Mouse (Mus musculus) CH12.LX (cell line): ENCODE measurements around the gene Sh3bp5. TPM values are rescaled to one million over a fixed set of nuclear protein-coding genes. Genes with fewer than 3 reads are reported as not detected.
A peak's percentile ranks its signal among the peaks of the same experiment; 100 is the strongest.

Experiments
- DNase-seq: peaks from one replicate; pipeline ENCODE4 v3.0.0-alpha.2; 2013; ENCODE audit errors: extremely low read depth
- H3K27ac ChIP-seq: 2 replicates; pipeline ENCODE4 v1.5.1; 2012; ENCODE audit warnings: low read depth, mild to moderate bottlenecking, control low read depth, moderate library complexity; ENCODE audit not compliant: insufficient read depth
- H3K27me3 ChIP-seq: replicated peaks from 2 replicates; pipeline ENCODE3; 2012; ENCODE audit warnings: inconsistent platforms
- H3K36me3 ChIP-seq, 2 experiments: replicated peaks in 1 of 2; 2 replicates each; pipeline versions ENCODE3 to v1.6.1; 2012; ENCODE audit warnings: inconsistent platforms in 1 of 2, low read length in 1 of 2, mild to moderate bottlenecking in 1 of 2, mixed read lengths in 1 of 2, moderate library complexity in 1 of 2; ENCODE audit not compliant: control insufficient read depth in 1 of 2, insufficient read depth in 1 of 2
- H3K4me1 ChIP-seq, 2 experiments: 2 replicates each; pipeline ENCODE4 v1.6.1; 2012; ENCODE audit warnings: inconsistent platforms in 1 of 2, moderate library complexity in 1 of 2; ENCODE audit not compliant: insufficient read depth in 2 of 2, control insufficient read depth in 1 of 2
- H3K4me2 ChIP-seq: 2 replicates; pipeline ENCODE4 v1.6.1; 2012; ENCODE audit warnings: low read depth, mild to moderate bottlenecking, control low read depth; ENCODE audit not compliant: poor library complexity, insufficient read depth, severe bottlenecking
- H3K4me3 ChIP-seq, 3 experiments: fragments of 150-350 bp in 1 of 3; sonication (generic) in 1 of 3; replicated peaks in 1 of 3; 2 replicates each; pipeline versions ENCODE3 to v1.5.1; 2011 to 2012; ENCODE audit warnings: low read depth in 2 of 3, low read length in 2 of 3, mild to moderate bottlenecking in 2 of 3, moderate library complexity in 2 of 3, control low read depth in 1 of 3, improper control_type of control experiment in 1 of 3, inconsistent platforms in 1 of 3, mixed read lengths in 1 of 3; ENCODE audit not compliant: poor library complexity in 1 of 3
- H3K79me2 ChIP-seq: replicated peaks from 2 replicates; pipeline ENCODE4 v1.6.1; 2012; ENCODE audit warnings: mild to moderate bottlenecking, moderate library complexity; ENCODE audit not compliant: control insufficient read depth, poor library complexity, insufficient read depth, severe bottlenecking; ENCODE audit errors: extremely low read depth
- H3K9ac ChIP-seq: 2 replicates; pipeline ENCODE4 v1.6.1; 2012; ENCODE audit warnings: low read depth, mild to moderate bottlenecking, control low read depth, moderate library complexity; ENCODE audit not compliant: insufficient read depth
- H3K9me3 ChIP-seq: replicated peaks from 2 replicates; pipeline ENCODE3; 2012; ENCODE audit warnings: low read length, inconsistent platforms, mixed read lengths
- BHLHE40 ChIP-seq: IDR thresholded peaks from 2 replicates; pipeline ENCODE4 v1.6.1; 2011; ENCODE audit warnings: mild to moderate bottlenecking, low read depth, low read length, improper control_type of control experiment
- CHD1 ChIP-seq: IDR thresholded peaks from 2 replicates; pipeline ENCODE4 v1.6.1; 2012; ENCODE audit warnings: low read depth, low read length, improper control_type of control experiment, inconsistent platforms
- CHD2 ChIP-seq: IDR thresholded peaks from 2 replicates; pipeline ENCODE4 v1.6.1; 2011; ENCODE audit warnings: low read length, improper control_type of control experiment
- CTCF ChIP-seq, 2 experiments: IDR thresholded peaks in 1 of 2; conservative IDR thresholded peaks in 1 of 2; 2 replicates each; pipeline ENCODE4 v1.5.1; 2011 to 2012; ENCODE audit warnings: low read depth in 2 of 2, low read length in 2 of 2, improper control_type of control experiment in 1 of 2, inconsistent platforms in 1 of 2, mild to moderate bottlenecking in 1 of 2, moderate library complexity in 1 of 2
- E2F4 ChIP-seq: IDR thresholded peaks from 2 replicates; pipeline ENCODE4 v1.6.1; 2011; ENCODE audit warnings: low read depth, low read length, improper control_type of control experiment; ENCODE audit not compliant: insufficient replicate concordance
- ELF1 ChIP-seq: IDR thresholded peaks from 2 replicates; pipeline ENCODE4 v1.6.1; 2014; ENCODE audit warnings: low read depth, mild to moderate bottlenecking, inconsistent platforms, low read length, improper control_type of control experiment
- EP300 ChIP-seq: IDR thresholded peaks from 2 replicates; pipeline ENCODE4 v1.6.1; 2011; ENCODE audit warnings: low read length, improper control_type of control experiment
- ETS1 ChIP-seq: conservative IDR thresholded peaks from 2 replicates; pipeline ENCODE4 v1.6.1; 2012; ENCODE audit warnings: low read depth, mild to moderate bottlenecking, inconsistent platforms, low read length, improper control_type of control experiment, moderate library complexity
- GABPA ChIP-seq: IDR thresholded peaks from 2 replicates; pipeline ENCODE4 v1.6.1; 2012; ENCODE audit warnings: low read depth, low read length, improper control_type of control experiment, inconsistent platforms; ENCODE audit not compliant: insufficient replicate concordance
- HCFC1 ChIP-seq: IDR thresholded peaks from 2 replicates; pipeline ENCODE4 v1.6.1; 2012; ENCODE audit warnings: low read depth, mild to moderate bottlenecking, inconsistent platforms, low read length, improper control_type of control experiment
- IRF4 ChIP-seq: IDR thresholded peaks from 2 replicates; pipeline ENCODE4 v1.6.1; 2014; ENCODE audit warnings: low read depth, mild to moderate bottlenecking, inconsistent platforms, low read length, improper control_type of control experiment
- JUN ChIP-seq: IDR thresholded peaks from 2 replicates; pipeline ENCODE4 v1.6.1; 2011; ENCODE audit warnings: low read depth, mild to moderate bottlenecking, low read length, improper control_type of control experiment, moderate library complexity; ENCODE audit not compliant: insufficient read depth
- JUND ChIP-seq: conservative IDR thresholded peaks from 2 replicates; pipeline ENCODE4 v1.6.1; 2011; ENCODE audit warnings: low read depth, low read length, improper control_type of control experiment
- KAT2A ChIP-seq: IDR thresholded peaks from 2 replicates; pipeline ENCODE4 v1.6.1; 2012; ENCODE audit warnings: low read length, improper control_type of control experiment, inconsistent platforms; ENCODE audit not compliant: insufficient replicate concordance
- MAFK ChIP-seq: IDR thresholded peaks from 2 replicates; pipeline ENCODE4 v1.6.1; 2011; ENCODE audit warnings: low read length, improper control_type of control experiment; ENCODE audit not compliant: insufficient replicate concordance
- MAX ChIP-seq: IDR thresholded peaks from 2 replicates; pipeline ENCODE4 v1.6.1; 2011; ENCODE audit warnings: low read length, improper control_type of control experiment
- MAZ ChIP-seq: IDR thresholded peaks from 2 replicates; pipeline ENCODE4 v1.6.1; 2012; ENCODE audit warnings: low read depth, mild to moderate bottlenecking, inconsistent platforms, low read length, improper control_type of control experiment, moderate library complexity
- MEF2A ChIP-seq: IDR thresholded peaks from 2 replicates; pipeline ENCODE4 v1.6.1; 2014; ENCODE audit warnings: low read depth, mild to moderate bottlenecking, inconsistent platforms, low read length, improper control_type of control experiment, borderline replicate concordance
- MXI1 ChIP-seq: IDR thresholded peaks from 2 replicates; pipeline ENCODE4 v1.6.1; 2011; ENCODE audit warnings: mild to moderate bottlenecking, low read depth, low read length, improper control_type of control experiment
- MYC ChIP-seq: IDR thresholded peaks from 2 replicates; pipeline ENCODE4 v1.6.1; 2011; ENCODE audit warnings: low read depth, mild to moderate bottlenecking, improper control_type of control experiment, low read length
- NELFE ChIP-seq: IDR thresholded peaks from 2 replicates; pipeline ENCODE4 v1.6.1; 2011; ENCODE audit warnings: low read depth, low read length, improper control_type of control experiment
- NRF1 ChIP-seq: IDR thresholded peaks from 2 replicates; pipeline ENCODE4 v1.6.1; 2014; ENCODE audit warnings: low read depth, mild to moderate bottlenecking, inconsistent platforms, low read length, improper control_type of control experiment, moderate library complexity
- PAX5 ChIP-seq: IDR thresholded peaks from 2 replicates; pipeline ENCODE4 v1.6.1; 2012; ENCODE audit warnings: low read length, inconsistent platforms, mixed read lengths
- POLR2A ChIP-seq: IDR thresholded peaks from 2 replicates; pipeline ENCODE4 v1.6.1; 2011; ENCODE audit warnings: low read depth, mild to moderate bottlenecking, improper control_type of control experiment, low read length
- POLR2AphosphoS2 ChIP-seq: IDR thresholded peaks from 2 replicates; pipeline ENCODE4 v1.6.1; 2011; ENCODE audit warnings: low read depth, low read length, improper control_type of control experiment
- RAD21 ChIP-seq: IDR thresholded peaks from 2 replicates; pipeline ENCODE4 v1.6.1; 2011; ENCODE audit warnings: low read depth, mild to moderate bottlenecking, low read length, improper control_type of control experiment, moderate library complexity
- RCOR1 ChIP-seq: conservative IDR thresholded peaks from 2 replicates; pipeline ENCODE4 v1.6.1; 2012; ENCODE audit warnings: low read depth, mild to moderate bottlenecking, inconsistent platforms, low read length, improper control_type of control experiment
- SIN3A ChIP-seq: IDR thresholded peaks from 2 replicates; pipeline ENCODE4 v1.6.1; 2012; ENCODE audit warnings: low read length, improper control_type of control experiment, inconsistent platforms
- SMC3 ChIP-seq: IDR thresholded peaks from 2 replicates; pipeline ENCODE4 v1.6.1; 2011; ENCODE audit warnings: low read depth, low read length, improper control_type of control experiment
- TBP ChIP-seq: conservative IDR thresholded peaks from 2 replicates; pipeline ENCODE4 v1.6.1; 2011; ENCODE audit warnings: low read depth, low read length, improper control_type of control experiment
- TCF12 ChIP-seq: IDR thresholded peaks from 2 replicates; pipeline ENCODE4 v1.6.1; 2014; ENCODE audit warnings: low read depth, mild to moderate bottlenecking, inconsistent platforms, low read length, improper control_type of control experiment
- UBTF ChIP-seq: IDR thresholded peaks from 2 replicates; pipeline ENCODE4 v1.6.1; 2012; ENCODE audit warnings: low read depth, mild to moderate bottlenecking, inconsistent platforms, low read length, improper control_type of control experiment, moderate library complexity
- USF1 ChIP-seq: IDR thresholded peaks from 2 replicates; pipeline ENCODE4 v1.6.1; 2014; ENCODE audit warnings: low read depth, mild to moderate bottlenecking, inconsistent platforms, low read length, improper control_type of control experiment
- USF2 ChIP-seq: conservative IDR thresholded peaks from 2 replicates; pipeline ENCODE4 v1.6.1; 2011; ENCODE audit warnings: low read depth, low read length, improper control_type of control experiment
- ZC3H11A ChIP-seq: IDR thresholded peaks from 2 replicates; pipeline ENCODE4 v1.6.1; 2012; ENCODE audit warnings: low read depth, mild to moderate bottlenecking, inconsistent platforms, low read length, improper control_type of control experiment
- ZKSCAN1 ChIP-seq: IDR thresholded peaks from 2 replicates; pipeline ENCODE4 v1.6.1; 2012; ENCODE audit warnings: low read depth, inconsistent platforms, low read length, improper control_type of control experiment, borderline replicate concordance
- ZMIZ1 ChIP-seq: IDR thresholded peaks from 2 replicates; pipeline ENCODE4 v1.6.1; 2012; ENCODE audit warnings: low read depth, mild to moderate bottlenecking, inconsistent platforms, low read length, improper control_type of control experiment
- ZNF384 ChIP-seq: IDR thresholded peaks from 2 replicates; pipeline ENCODE4 v1.6.1; 2012; ENCODE audit warnings: low read depth, low read length, improper control_type of control experiment, inconsistent platforms
- dilution Hi-C: fragments of 300-500 bp; cut with MboI; formaldehyde crosslinking; loops from 2 replicates; pipeline ENCODE4 v1.14.3; 2020; ENCODE audit warnings: low sequenced_read_pairs; ENCODE audit not compliant: extremely low pct_unique_long_range_greater_than_20kb, extremely low pct_ligation_motif_present
- in situ Hi-C: fragments of 300-500 bp; cut with MboI; formaldehyde crosslinking; loops from 3 replicates; pipeline ENCODE4 v1.14.3; 2019; ENCODE audit warnings: low sequenced_read_pairs, low pct_ligation_motif_present, low pct_unique_long_range_greater_than_20kb, mixed read lengths
- polyA plus RNA-seq: library from polyadenylated mRNA; unstranded; fragments of >175 nt; gene quantifications from 2 replicates; pipeline ENCODE4 v1.2.1, GENCODE M21; 2012; ENCODE audit warnings: low read depth; ENCODE audit not compliant: insufficient read length
- total RNA-seq, 2 experiments: library from RNA; depleted of rRNA; stranded (reverse); fragments of 300-350 nt in 1 of 2; fragments of >200 nt in 1 of 2; gene quantifications; 2 replicates each; pipeline ENCODE4 v1.2.3; 2012 to 2014

Sh3bp5 gene
- total and polyA plus RNA-seq, 3 experiments: 57.4 to 158 (median 64.6) TPM

DNA sequence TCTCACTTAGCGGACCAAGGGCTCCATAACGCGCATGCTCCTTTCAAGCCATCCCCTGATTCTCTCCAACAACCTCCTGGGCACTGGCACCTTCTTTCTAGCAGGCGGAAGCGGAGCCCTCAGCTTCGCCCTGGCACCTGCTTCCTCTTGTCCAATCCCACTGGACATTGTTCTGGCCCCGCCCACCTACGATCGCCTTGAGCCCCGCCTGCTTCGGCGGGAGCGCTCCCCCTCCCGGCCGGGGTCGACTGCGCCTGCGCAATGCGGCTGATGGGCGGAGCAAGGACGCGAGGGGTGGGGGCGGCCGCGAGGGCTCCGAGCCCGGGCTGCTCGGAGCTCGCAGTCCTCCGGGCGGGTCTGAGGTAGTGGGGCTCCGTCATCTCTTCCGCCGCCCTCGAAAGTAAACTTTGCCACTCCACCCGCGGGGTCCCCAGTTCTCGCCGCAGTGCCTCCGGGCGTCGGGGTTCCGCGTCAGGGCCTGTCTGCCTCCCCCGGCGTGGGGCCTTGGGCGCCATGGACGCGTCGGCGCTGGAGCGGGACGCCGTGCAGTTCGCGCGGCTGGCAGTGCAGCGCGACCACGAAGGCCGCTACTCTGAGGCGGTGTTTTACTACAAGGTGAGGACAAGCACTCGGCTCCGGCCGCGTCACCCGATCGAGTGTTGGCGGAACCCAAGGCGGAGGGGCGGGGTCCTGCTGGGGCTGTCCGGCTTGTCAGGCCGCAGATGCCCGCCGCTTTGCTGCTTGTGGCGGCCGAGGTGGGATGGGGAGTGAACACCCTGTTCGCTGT is 99.3 kb downstream of the Sh3bp5 start, which contains the start of gene Capn7:
Gene Capn7 (plus strand): TSS at position 270 of the 787 bp plus-strand sequence.
- TF ChIP-seq CHD2 (no peak), POLR2A (peak; percentile 99), IRF4 (no peak; the same call in 1 of the 2 replicates), MAX (no peak; the same call in 1 of the 2 replicates), JUN (no peak), CHD1 (no peak), BHLHE40 (peak; percentile 21; the same call in 1 of the 2 replicates), MAZ (peak; percentile 97), ETS1 (no peak), ELF1 (peak; percentile 92), NRF1 (peak; percentile 95), MEF2A (no peak; the same call in 1 of the 2 replicates), JUND (no peak), ZNF384 (no peak), POLR2AphosphoS2 (peak; percentile 76; the same call in 1 of the 2 replicates), HCFC1 (peak; percentile 56), USF2 (peak; percentile 33; the same call in 1 of the 2 replicates), EP300 (no peak), ZKSCAN1 (no peak), UBTF (peak; percentile 72; the same call in 1 of the 2 replicates), MXI1 (peak; percentile 67), ZMIZ1 (peak; percentile 68; the same call in 1 of the 2 replicates), GABPA (no peak), SMC3 (no peak), SIN3A (no peak), ZC3H11A (no peak), TCF12 (peak; percentile 89), KAT2A (0 out of 2 replicates have a peak, but pooled peaks have one; percentile 34), E2F4 (no peak), RCOR1 (no peak), NELFE (peak; percentile 91), MYC (no peak), MAFK (no peak), RAD21 (no peak), TBP (peak; percentile 87), PAX5 (no peak), CTCF (conservative IDR thresholded peaks at IDR 0.05 in 1 of 2, IDR thresholded peaks at IDR 0.05 in 1 of 2; ENCODE audit: low read depth in 2 of 2, low read length in 2 of 2) (0 out of 4 replicates have a peak, but pooled peaks of 1 of the 2 experiments have one; percentile 9), USF1 (peak; percentile 70)
- Histone ChIP-seq H3K9me3 (no peaks in the 10 kb centered on the region), H3K9ac (peak within 1 kb of the TSS; percentile 85)

More for the DNA sequence above, 99.3 kb downstream of the Sh3bp5 start, which contains the start of gene Capn7:
- DNase-seq: peak; percentile 99
- H3K27me3 ChIP-seq: no peaks in the 10 kb centered on the region
- peak within 1 kb of the TSS; percentile 98 for H3K4me2 ChIP-seq
- in situ Hi-C loops: no loop called here
- H3K4me1 ChIP-seq: peaks cover 4 to 15% of the 10 kb centered on the region in 2 experiments; a peak in 3 of 4 replicates
- dilution Hi-C loops: no loop called here
- peaks cover 6 to 18% of the 10 kb centered on the region in 2 experiments for H3K36me3 ChIP-seq
- H3K4me3 ChIP-seq: peak within 1 kb of the TSS; percentile 92 to 98 (median 95)
- peaks cover 27% of the 10 kb centered on the region for H3K79me2 ChIP-seq
- peak within 1 kb of the TSS; percentile 90 for H3K27ac ChIP-seq
